Mouse (Mus musculus) mouse trophoblast stem cell (cell line): ENCODE measurements around the gene Hapln4.

Experiments used
- in situ Hi-C, 2 experiments: fragments of 300-500 bp; cut with MseI, MboI; formaldehyde crosslinking; loops; 2 replicates in 1 of 2; 3 replicates in 1 of 2; pipeline ENCODE4 v1.15.1; 2025

Gene Hapln4

GRCm38 (mm10) chr8:70100241-70100640, 17.0 kb downstream of the Hapln4 start:
- in situ Hi-C loops, result no loop called here

DNA sequence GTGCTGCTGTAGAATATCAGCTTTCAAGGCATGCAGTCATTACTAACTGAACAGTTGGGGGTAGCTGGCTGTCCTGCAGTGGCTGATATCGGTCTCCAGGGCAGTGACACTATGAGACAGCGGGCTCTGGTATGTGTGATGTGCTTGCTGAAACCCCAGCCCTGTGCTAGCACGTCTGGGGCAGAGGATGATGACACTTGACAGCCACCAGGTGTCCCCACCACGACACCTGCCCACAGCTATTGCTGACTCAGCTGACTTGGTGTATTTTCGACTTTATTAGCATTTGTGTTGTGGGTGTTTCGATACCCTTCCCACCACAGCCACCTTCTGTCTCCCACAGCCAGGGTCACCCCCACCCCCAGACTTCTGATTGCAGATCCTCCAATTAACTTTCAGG, 21.2 kb downstream of the Hapln4 start:
- in situ Hi-C loops, result no loop called here

DNA sequence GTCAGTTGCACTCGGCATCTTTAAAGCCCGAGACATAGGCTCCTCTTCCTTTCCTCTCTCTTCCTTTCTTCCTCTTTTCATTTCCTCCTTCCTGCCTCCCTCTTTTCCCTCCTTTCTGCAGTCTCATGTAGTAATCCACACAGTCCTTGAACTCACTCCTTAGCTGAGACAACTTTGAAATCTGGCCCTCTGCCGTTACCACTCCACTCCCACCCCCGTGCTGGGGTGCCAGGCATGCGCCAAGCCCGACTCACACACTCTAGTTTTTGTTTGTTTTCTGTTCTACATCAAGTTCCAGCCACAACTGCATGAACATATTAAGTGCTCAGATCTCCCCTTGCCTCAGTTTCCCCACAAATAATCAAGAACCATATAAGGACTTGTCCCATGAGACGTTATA, 21.7 kb downstream of the Hapln4 start:
- in situ Hi-C loops, result no loop called here

GRCm38 (mm10) chr8:70110451-70110850, 27.2 kb downstream of the Hapln4 start:
- in situ Hi-C loops, result no loop called here

DNA sequence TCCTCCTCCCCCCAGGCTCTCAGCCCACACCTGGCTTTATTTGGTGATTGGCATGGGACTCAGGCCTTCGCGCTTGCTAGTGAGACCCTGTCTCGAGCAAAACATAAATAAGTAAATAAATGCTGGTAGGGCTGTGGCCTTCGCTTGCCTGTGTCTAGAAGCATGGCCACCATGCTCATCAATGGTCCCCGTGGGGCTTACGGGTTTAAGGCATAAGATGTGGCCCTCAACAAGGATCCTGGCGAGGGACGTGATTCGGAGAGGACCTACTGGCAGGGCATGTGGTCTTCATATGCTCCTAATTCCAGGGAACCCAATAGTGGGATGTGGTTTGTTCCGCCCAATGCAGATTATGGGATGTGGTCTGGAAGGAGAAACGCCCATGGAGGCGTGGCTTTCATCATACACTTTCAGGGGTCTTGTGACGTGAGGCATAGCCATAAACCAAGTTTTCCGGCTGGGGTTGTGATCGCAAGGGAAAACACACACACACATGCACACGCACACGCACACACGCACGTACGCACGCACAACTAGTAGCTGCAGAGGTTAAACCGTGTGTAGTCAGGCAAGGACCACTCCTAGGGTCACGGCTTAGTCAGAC, 28.0 kb downstream of the Hapln4 start:
- in situ Hi-C loops, result no loop called here

DNA sequence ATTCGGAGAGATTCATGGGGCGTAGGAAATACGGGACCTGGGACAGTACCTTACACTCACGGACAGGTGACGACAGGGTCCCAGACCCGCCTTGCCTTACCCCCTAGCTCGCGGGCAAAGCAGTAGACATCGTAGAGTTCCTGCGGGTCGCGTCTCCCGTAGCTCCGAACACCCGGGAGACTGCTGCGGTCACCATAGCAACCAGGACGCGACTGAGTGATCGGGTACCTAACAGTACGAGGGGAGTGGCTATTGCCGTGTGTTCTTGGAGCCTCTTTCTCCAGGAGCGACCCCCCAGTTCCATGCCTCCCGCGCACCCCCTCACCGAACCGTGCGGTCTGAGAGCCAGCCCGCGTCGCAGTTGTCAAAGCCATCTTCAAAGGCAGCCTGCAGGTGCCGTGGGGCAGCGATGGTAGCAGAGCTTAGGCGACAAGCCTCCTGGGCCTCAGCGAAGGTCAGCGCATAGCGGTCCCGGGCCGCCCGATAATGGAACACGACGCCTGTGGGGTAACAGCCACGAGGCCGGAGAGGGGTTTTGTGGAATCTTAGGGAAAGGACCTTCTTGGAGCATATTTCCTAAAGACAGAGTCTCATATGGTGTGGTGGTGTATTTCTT, 29.3 kb downstream of the Hapln4 start:
- in situ Hi-C loops, result no loop called here

- in situ Hi-C loops, result no loop called here
These were observed 31.2 kb downstream of the Hapln4 start for GRCm38 (mm10) chr8:70114488-70114887.

DNA sequence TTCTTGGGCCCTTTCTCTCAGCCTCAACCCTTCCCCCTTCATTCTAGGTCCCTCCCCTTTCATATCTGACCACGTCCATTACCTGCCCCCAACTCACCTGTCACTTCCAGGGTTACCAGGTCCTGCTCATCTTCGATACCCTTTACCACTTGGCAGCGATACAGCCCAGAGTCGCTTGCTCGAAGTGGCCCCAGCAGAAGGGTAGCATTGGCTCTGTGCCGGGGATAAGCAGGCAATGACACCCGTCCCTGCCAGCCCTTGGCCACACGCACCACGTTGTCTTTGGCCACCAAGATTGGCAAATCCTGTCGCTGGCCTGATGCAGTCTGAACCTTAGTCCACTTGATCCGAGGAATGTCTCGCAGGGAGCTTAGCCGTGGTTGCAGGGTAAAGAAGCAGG, 31.6 kb downstream of the Hapln4 start:
- in situ Hi-C loops, result no loop called here

DNA sequence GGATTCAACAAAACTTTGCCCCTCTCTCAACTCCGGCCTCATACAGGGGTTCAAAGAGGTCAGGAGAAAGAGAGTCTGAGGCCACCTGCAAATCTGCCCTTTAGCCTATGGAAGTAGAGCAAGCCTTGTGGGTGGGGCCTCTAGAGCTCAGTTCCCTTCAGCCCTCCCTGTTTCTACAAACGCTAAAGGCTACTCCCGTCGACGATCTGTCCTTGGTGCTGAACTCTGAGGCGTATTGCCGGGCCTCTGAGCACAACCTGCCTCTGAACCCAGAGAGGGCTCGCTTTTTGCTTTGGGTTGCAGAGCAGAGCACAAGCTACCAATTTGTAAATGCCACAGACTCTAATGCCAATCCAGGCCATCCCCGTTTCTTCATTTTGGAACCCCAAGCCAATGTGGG, 34.4 kb downstream of the Hapln4 start:
- in situ Hi-C loops, result no loop called here

GRCm38 (mm10) chr8:70118726-70119700, 35.8 kb downstream of the Hapln4 start:
- in situ Hi-C loops, result no loop called here

DNA sequence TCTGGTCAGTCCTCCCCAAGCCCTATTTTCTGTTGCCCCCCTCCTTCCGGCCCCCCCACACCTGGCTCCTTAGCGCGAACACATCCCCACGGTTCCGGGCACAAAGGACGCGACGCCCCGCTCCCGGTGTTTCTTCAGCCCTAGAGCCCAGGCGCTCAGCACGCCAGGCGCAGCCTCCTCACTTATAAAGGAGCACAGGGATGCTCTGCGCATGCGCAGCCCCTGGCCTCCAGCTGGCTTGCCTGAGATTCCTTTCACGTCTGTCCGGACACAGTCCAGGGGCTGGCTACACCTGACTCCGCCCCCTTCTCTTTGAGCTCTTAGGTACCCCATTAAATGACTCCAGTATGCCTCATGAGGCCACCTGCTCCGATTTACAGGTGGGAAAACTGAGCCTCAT, 37.4 kb downstream of the Hapln4 start, which contains the start of gene Ncan:
Gene Ncan, minus strand, starts transcription at position 207 of the 400 bp plus-strand sequence.
- in situ Hi-C loops, result no loop called here

GRCm38 (mm10) chr8:70122863-70123262, 39.6 kb downstream of the Hapln4 start:
- in situ Hi-C loops, result no loop called here

DNA sequence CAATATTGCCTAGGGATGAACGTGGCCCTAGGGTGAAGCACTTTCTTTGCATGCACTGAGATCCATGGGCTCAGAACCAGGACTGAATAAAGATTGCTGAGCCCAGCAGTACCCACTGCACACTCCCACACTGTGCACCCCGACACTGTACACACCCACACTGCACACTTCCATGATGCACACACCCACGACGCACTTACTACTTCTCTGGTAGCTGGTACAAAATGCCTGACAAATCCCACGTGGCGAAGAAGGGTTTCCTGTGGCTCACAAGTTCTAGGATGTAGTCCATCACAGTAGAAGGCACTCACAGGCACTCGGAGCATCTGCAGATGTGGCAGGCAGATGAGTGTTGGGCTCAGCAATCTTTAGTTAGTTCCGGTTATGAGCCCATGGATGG, 41.7 kb downstream of the Hapln4 start:
- in situ Hi-C loops, result no loop called here

- in situ Hi-C loops, result no loop called here
These were observed 45.2 kb downstream of the Hapln4 start for GRCm38 (mm10) chr8:70128435-70128834.

DNA sequence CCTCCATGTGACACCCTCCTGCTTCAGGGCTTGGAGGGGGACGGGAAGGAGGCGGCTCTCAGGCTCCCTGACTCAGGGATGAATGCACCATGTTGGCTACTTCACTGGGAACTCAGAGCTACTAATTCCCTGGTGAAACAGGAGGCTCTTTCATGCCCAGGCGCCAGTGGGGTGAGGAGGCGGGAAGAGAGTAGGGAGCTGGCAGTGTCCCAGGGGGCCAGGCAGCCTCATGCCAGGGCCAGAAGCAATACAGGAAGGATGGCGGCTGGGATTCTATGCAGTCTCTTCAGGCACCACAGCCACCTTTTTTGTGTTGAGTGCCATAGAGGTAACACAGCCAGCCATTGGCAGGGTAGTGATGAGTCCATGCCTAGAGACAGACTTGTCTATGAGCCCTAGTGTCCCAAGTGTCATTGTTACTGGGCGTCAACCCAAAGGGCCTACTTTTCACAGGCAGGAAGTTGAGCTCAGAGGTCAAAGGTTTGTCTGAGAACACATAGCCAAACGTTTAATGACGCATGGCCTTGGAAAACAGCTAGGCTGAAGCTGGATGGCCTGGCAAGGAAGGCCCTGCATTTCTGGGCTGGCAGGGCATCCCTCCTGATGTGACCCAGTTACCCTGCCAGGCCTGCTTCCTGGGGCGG, 46.2 kb downstream of the Hapln4 start:
- in situ Hi-C loops, result no loop called here

DNA sequence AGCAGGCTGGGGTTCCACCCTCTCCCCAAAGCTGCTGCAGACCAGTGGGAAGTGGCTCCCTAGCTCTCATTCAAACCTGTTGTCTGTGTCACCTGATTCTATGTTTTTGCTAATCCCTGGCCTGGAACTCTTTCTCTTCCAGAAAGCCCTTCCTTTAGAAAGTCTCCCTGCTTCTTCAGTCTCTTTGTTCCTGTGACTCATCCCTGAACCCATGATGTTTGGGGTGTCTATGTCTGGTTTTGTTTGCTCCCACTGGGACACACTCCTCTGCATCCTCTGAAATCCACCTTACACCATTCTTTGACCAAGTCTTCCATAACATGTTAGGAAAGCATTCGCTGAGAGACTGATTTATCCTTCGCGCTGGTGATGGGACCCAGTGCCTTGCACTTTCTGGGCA, 46.8 kb downstream of the Hapln4 start:
- in situ Hi-C loops, result no loop called here

- in situ Hi-C loops, result no loop called here
These were observed 48.1 kb downstream of the Hapln4 start, which contains the start of gene Nr2c2ap for GRCm38 (mm10) chr8:70131166-70131883. TSS of gene Nr2c2ap (plus strand) at chr8:70131333.

- in situ Hi-C loops, result no loop called here
These were observed 50.8 kb downstream of the Hapln4 start for GRCm38 (mm10) chr8:70134086-70134485.

GRCm38 (mm10) chr8:70134931-70135330, 51.7 kb downstream of the Hapln4 start:
- in situ Hi-C loops, result no loop called here

DNA sequence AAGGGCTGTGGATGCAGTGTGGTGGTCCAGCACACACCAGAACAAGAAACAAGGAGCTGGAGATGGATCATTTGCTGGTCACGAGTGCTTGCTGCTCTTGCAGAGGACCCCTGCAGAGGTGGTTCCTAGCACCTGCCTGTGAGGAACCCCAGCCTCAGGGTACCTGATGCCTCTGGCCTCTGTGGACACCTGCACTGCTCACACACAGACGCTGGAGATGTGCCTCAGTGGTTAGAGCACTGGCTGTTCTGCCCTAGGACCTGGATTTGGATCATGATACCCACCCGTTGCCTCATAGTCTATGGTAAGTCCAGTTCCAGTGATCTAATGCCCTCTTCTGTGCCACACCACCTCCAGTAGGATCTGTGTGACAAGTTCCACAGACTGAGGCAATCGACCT, 53.3 kb downstream of the Hapln4 start:
- in situ Hi-C loops, result no loop called here

GRCm38 (mm10) chr8:70137890-70138289, 54.6 kb downstream of the Hapln4 start:
- in situ Hi-C loops, result no loop called here
